Mouse (Mus musculus) E14TG2a.4 (cell line): ENCODE data around the gene Rbm7.
"Not testable (repeated sequence)": the region's sequence is repeated elsewhere in the genome, so short reads cannot be mapped to it uniquely, and the experiment has no call there.

Experiments used
- H3K27me3 ChIP-seq: 2 replicates; pipeline ENCODE4 v1.6.1; 2014; ENCODE audit warnings: low read length, control low read depth; ENCODE audit not compliant: insufficient read depth
- H3K36me3 ChIP-seq: 2 replicates; pipeline ENCODE4 v1.6.1; 2014; ENCODE audit warnings: low read length, control low read depth; ENCODE audit not compliant: insufficient read depth
- H3K4me1 ChIP-seq: replicated peaks from 2 replicates; pipeline ENCODE4 v1.6.1; 2014; ENCODE audit warnings: low read depth, low read length, control low read depth
- H3K4me3 ChIP-seq: replicated peaks from 2 replicates; pipeline ENCODE4 v1.5.1; 2014; ENCODE audit warnings: mild to moderate bottlenecking, low read length
- H3K9me3 ChIP-seq: 2 replicates; pipeline ENCODE4 v1.6.1; 2014; ENCODE audit warnings: low read length, control low read depth
- CTCF ChIP-seq: conservative IDR thresholded peaks from 2 replicates; pipeline ENCODE4 v1.5.1; 2014; ENCODE audit warnings: low read length
- NANOG ChIP-seq: IDR thresholded peaks from 2 replicates; pipeline ENCODE4 v1.6.1; 2014; ENCODE audit warnings: borderline replicate concordance, low read length, mixed read lengths
- POU5F1 ChIP-seq: IDR thresholded peaks from 2 replicates; pipeline ENCODE4 v1.6.1; 2014; ENCODE audit warnings: low read length, borderline replicate concordance

Gene Rbm7

DNA sequence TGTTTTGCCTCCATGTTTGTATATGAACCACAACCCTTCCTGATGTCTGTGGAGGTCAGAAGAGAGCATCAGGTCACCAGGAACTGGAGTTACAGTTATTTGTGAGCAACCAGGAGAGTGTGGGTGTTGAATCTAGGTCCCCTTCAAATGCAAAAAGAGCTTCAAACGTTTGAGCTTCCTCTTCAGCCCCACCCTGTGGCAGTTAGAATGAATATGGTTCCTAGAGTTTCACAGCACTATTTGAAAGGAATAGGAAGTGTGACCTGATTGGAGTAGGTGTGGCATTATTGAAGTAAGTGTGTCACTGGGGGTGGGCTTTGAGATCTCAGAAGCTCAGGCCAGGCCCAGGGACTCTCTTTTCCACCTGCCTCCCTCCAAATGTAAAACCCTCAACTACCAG, 30.5 kb upstream of the Rbm7 start:
- Histone ChIP-seq H3K4me1 (0 out of 2 replicates have a peak, but pooled peaks cover 4% of the 10 kb centered on the region), H3K27me3 (no peaks in the 10 kb centered on the region), H3K36me3 (no peaks in the 10 kb centered on the region), H3K9me3 (peaks cover 20% of the 10 kb centered on the region), H3K4me3 (no peak overlapping the region)
- TF ChIP-seq CTCF (no peak), NANOG (no peak), POU5F1 (no peak)

DNA sequence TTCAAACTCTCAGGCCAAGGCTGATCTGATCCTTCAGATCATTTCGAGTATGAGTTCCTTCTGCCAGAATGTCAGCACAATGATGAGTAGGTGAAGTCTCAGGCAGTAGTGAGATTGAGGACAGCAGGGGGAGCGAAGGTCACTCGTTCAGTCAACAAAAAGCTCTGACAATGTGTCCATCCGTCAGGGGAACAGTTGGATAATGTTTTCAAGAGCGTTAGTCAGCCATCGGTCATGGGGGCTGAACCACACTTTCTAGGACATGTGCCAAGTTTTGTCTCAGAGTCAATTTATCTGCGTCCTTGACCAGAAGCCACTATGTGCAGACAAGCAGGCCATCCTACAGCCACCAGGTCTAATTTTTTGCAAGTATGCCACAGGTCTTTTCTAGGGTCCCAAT, 25.3 kb upstream of the Rbm7 start:
- H3K9me3 ChIP-seq, H3K27me3 ChIP-seq, H3K4me3 ChIP-seq, H3K36me3 ChIP-seq, H3K4me1 ChIP-seq: not testable (repeated sequence)

DNA sequence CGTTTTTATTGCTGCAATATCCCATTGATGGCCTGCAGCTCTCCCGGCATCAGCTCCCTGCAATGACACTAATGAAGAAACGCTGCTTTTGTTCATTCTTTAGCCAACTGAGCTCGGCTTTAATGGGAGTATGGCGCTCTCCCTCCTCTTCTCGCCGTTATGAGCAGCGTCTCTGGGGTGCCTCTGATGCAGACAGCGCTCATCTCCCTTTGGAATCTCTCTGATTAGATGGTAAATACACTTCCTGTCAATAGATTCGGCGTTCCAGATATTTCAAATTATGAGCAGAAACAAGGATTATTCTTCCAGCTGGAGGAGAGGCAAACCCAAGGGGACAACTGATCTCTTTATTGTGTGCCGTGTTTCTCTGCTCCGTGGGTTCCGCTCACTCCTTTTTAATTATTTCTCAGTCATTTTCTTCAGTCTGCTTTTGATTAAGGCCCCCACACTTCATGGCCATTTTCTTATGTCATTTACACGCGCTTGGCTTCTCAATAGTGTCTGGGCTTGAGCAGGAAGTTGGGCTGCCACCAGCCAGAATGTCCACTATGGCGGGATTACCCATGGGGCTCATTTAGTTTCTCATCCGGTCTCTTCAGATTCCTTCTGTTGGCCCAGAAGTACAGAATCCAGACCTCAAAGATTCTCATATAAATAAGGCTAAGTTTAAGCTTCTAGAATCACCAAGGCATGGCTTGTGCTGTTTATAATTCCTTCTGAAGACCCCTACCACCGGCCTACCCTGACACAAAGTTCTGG, 22.5 kb upstream of the Rbm7 start:
- Histone ChIP-seq H3K4me3 (no peak overlapping the region), H3K36me3 (no peaks in the 10 kb centered on the region), H3K4me1 (no peaks in the 10 kb centered on the region), H3K27me3 (no peaks in the 10 kb centered on the region), H3K9me3 (no peaks in the 10 kb centered on the region)
- no peak for TF ChIP-seq CTCF
- TF ChIP-seq NANOG = no peak
- no peak for TF ChIP-seq POU5F1

DNA sequence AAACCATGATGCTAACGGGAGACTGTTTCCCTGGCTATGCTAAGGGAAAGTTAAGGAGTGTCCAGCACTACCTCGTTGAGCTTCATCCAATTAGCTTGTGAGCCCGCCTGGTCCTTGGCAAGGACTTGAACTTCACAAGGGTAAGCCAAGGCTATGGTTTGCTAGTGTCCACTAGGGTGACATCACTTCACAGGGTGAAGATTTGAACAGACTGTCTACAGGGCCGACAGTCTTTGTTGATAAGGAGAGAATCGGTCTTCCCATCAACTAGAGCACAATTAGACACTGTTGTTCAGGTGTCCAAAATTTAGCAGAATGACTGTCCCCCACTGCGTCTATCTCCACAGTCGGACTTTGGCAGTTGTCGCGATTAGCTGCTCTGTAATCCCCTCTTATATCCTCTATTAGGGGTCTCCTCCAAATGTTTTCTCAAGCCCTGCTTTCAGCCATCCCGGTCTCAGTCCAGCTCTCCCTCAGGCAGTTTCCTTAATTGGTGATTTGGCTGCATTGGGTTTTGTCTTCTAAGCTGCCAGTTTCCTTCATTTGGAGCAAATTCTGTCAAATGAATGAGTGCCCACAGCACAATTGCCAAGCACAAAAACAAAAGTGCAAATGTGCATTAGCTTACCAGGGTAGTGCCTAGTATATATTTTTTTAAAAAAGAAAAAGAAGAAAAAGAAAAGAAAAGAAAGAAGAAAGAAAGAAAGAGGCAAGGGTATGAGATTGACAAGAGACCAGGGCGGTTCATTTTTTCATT, 21.7 kb upstream of the Rbm7 start:
- Histone ChIP-seq H3K4me1 (no peaks in the 10 kb centered on the region), H3K36me3 (no peaks in the 10 kb centered on the region), H3K9me3 (no peaks in the 10 kb centered on the region), H3K4me3 (no peak overlapping the region), H3K27me3 (no peaks in the 10 kb centered on the region)
- no peak for TF ChIP-seq NANOG
- TF ChIP-seq CTCF = no peak
- TF ChIP-seq POU5F1 = no peak

DNA sequence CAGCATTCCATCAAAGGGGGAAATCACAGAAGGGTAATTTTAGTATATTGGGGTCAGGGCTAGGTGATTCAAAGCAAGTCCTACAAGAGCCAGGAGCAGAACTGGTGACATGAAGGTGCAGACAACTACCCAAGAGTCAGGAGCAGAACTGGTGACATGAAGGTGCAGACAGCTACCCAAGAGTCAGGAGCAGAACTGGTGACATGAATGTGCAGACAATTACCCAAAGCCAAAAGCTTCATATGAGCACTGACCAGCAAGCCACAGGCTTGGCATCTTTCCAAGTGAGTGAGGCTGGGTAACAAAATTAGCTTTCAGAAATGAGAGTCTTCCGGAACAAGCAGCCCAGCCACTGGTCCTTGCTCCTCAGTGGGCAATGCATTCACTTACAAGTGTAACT, 20.2 kb upstream of the Rbm7 start:
- no peaks in the 10 kb centered on the region for H3K36me3 ChIP-seq
- no peak overlapping the region for H3K4me3 ChIP-seq
- H3K27me3 ChIP-seq = no peaks in the 10 kb centered on the region
- no peaks in the 10 kb centered on the region for H3K4me1 ChIP-seq
- TF ChIP-seq CTCF = no peak
- TF ChIP-seq POU5F1 = no peak
- no peak for TF ChIP-seq NANOG
- no peaks in the 10 kb centered on the region for H3K9me3 ChIP-seq

DNA sequence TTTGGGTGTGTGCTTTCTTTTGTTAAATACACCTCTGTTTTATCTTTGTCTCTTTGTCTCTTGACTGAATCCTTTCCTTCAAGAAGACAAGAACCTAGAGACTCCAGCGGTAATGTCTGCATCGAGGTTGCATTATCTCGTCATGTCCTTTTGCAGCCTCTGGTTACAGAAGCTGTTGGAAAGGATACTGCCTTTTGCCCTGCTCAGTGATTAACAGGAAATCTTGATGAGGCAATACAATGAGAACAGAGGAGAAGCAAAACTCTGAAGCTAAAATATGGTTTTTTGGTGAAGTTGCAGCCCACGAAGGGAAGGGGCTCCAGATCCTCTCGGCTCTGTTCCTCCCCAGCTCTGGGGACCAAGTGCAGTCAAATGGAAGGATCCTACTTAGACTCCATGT, 15.0 kb upstream of the Rbm7 start:
- TF ChIP-seq NANOG = no peak
- no peak for TF ChIP-seq POU5F1
- TF ChIP-seq CTCF = no peak
- Histone ChIP-seq H3K4me1 (no peaks in the 10 kb centered on the region), H3K27me3 (no peaks in the 10 kb centered on the region; the same call in 1 of the 2 replicates), H3K9me3 (no peaks in the 10 kb centered on the region), H3K4me3 (no peak overlapping the region), H3K36me3 (no peaks in the 10 kb centered on the region)

DNA sequence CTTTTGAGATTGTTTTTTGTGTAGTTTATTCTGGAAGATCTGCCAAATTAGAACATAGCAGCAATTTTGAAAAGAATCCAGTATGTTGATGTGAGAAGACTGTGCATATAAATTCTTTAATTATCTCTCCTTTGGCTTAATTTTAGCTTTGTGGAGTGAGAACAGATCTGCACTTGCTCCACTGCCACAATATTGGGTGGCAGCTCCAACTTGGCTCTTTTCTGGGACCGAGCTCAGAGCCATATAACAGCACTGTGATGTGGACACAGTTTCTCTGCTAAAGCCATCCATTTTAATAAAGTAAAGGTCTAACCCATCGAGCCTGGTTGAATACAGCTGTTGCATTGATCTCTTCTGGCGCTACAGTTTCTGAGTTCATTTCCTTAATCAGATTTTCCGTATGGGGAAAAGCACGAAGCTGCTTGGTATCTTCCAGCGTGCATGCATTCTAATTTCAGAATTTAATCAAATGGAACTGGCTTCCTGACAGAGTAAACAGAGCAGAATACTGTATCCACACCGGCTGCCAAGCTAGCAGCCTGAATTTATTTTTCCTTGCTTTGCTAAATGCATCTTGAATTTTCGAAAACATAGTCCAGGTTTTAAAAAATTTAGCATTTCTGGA, 9.8 kb upstream of the Rbm7 start:
- no peak overlapping the region for H3K4me3 ChIP-seq
- TF ChIP-seq POU5F1 (no peak), CTCF (no peak), NANOG (no peak)
- H3K9me3 ChIP-seq = no peaks in the 10 kb centered on the region
- H3K36me3 ChIP-seq = no peaks in the 10 kb centered on the region
- no peaks in the 10 kb centered on the region for H3K4me1 ChIP-seq
- no peaks in the 10 kb centered on the region; the same call in 1 of the 2 replicates for H3K27me3 ChIP-seq

DNA sequence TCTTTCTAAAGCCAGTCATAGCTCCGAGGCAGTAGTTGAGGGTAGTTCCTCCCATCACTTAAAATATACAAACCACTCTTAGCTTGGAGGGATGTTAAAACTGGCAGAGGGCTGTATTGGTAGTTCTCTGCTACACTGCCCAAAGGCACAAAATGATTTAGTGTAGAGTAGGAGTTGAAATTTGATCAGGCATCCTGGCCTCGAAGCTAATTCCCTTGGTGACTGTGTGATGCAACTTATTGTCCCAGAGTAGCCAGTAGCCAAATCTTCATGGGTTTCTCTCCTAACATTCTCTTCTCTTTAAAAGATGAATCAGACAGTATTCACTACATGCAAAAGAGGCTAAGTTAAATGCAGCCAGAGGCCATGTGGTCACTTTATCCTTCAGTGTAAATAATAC, 7.9 kb upstream of the Rbm7 start:
- Histone ChIP-seq H3K36me3 (no peaks in the 10 kb centered on the region), H3K4me3 (no peak overlapping the region), H3K9me3 (no peaks in the 10 kb centered on the region), H3K27me3 (no peaks in the 10 kb centered on the region), H3K4me1 (no peaks in the 10 kb centered on the region)
- TF ChIP-seq NANOG (no peak), CTCF (no peak), POU5F1 (no peak)

DNA sequence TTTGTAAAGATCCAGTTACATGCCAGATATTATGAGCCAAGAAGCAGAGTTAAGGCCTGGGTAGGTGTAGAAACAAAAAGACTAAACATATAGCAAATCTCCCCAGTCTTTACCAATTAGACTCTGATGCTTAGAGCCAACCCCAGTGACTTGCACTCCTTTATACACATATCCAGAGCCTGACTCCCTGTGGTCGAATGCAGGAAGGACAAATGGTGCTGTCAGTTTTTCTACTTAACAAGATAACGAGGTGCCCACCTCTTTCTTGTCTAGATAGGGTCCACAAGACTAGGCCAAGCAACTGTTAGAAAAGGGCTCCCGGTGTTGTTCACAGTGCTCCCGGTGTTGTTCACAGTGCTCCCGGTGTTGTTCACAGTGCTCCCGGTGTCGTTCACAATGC, 6.1 kb upstream of the Rbm7 start:
- H3K4me3 ChIP-seq = no peak overlapping the region
- TF ChIP-seq CTCF = no peak
- no peak for TF ChIP-seq POU5F1
- no peak for TF ChIP-seq NANOG
- H3K36me3 ChIP-seq = peaks cover 5% of the 10 kb centered on the region; the same call in 1 of the 2 replicates
- peaks cover 2% of the 10 kb centered on the region for H3K4me1 ChIP-seq
- no peaks in the 10 kb centered on the region for H3K9me3 ChIP-seq
- H3K27me3 ChIP-seq = no peaks in the 10 kb centered on the region
